Mouse (Mus musculus): ENCODE data around the gene Zmynd12. TPM values are rescaled to one million over a fixed set of nuclear protein-coding genes. Genes with fewer than 3 reads are reported as not detected.

Gene Zmynd12
- polyA plus RNA-seq, 1 experiment from 2014 or later, result 2.9 TPM

DNA sequence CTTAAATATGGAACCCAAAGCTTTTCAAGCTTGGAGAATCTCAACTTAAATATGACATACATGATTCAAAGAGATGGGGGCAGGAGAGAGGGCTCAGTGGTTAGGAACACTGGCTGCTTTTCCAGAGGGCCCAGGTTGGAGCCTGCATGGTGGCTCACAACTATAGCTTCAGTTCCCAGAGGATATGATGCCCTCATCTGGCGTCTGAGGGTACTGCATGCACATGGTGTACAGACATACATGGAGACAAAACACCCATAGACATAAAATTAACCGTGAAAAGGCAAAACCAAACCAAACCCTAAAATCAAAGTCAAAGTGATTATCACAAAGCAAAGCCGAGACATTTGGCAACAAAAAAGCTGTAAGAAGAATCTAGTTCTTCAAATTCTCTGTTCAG, 68.2 kb downstream of the Zmynd12 start:
- no peak for ATAC-seq
- Histone ChIP-seq H3K36me3 (ENCODE audit: insufficient read depth, low read length) (no peaks in the 10 kb centered on the region), H3K4me3 (ENCODE audit: low read depth, low read length) (no peak overlapping the region), H3K9ac (replicated peaks; ENCODE audit: low read depth) (no peak overlapping the region), H3K27me3 (replicated peaks; ENCODE audit: insufficient read depth, low read length) (peaks cover 8% of the 10 kb centered on the region), H3K27ac (ENCODE audit: low read length) (no peak overlapping the region), H3K9me3 (ENCODE audit: low read length) (no peaks in the 10 kb centered on the region), H3K4me2 (replicated peaks; ENCODE audit: low read depth, low read length) (no peak overlapping the region), H3K4me1 (ENCODE audit: insufficient read depth, low read depth, low read length) (no peaks in the 10 kb centered on the region)
- TF ChIP-seq EP300 (IDR thresholded peaks at IDR 0.05), result no peak
- TF ChIP-seq CTCF (IDR thresholded peaks at IDR 0.05), result peak; percentile 52
- no peak for DNase-seq (ENCODE audit: low spot score)
- 73% methylated on average over 3 of the region's 3 CpGs for WGBS

GRCm38 (mm10) chr4:119492291-119492932, 69.8 kb downstream of the Zmynd12 start, which contains the start of gene Rimkla:
Gene Rimkla, minus strand, starts transcription at chr4:119492628.
- under 1% methylated on average over 48 of the region's 77 CpGs for WGBS
- peaks cover 8% of the 10 kb centered on the region for H3K27me3 ChIP-seq (replicated peaks; ENCODE audit: insufficient read depth, low read length)
- ATAC-seq (peak; percentile 87), DNase-seq (ENCODE audit: low spot score) (peak; percentile 46)
- peak within 1 kb of the TSS; percentile 83 for H3K4me2 ChIP-seq (replicated peaks; ENCODE audit: low read depth, low read length)
- no peaks in the 10 kb centered on the region for H3K4me1 ChIP-seq (ENCODE audit: insufficient read depth, low read depth, low read length)
- H3K27ac ChIP-seq (ENCODE audit: low read length), result no peak within 1 kb of the TSS
- H3K9ac ChIP-seq (replicated peaks; ENCODE audit: low read depth), result no peak within 1 kb of the TSS
- TF ChIP-seq EP300 (IDR thresholded peaks at IDR 0.05), result no peak
- TF ChIP-seq CTCF (IDR thresholded peaks at IDR 0.05), result no peak
- H3K36me3 ChIP-seq (ENCODE audit: insufficient read depth, low read length), result no peaks in the 10 kb centered on the region
- no peaks in the 10 kb centered on the region for H3K9me3 ChIP-seq (ENCODE audit: low read length)
- H3K4me3 ChIP-seq (ENCODE audit: low read depth, low read length), result peak within 1 kb of the TSS; percentile 49

GRCm38 (mm10) chr4:119492933-119493327, 70.3 kb downstream of the Zmynd12 start:
- Histone ChIP-seq H3K27ac (ENCODE audit: low read length) (no peak overlapping the region), H3K36me3 (ENCODE audit: insufficient read depth, low read length) (no peaks in the 10 kb centered on the region), H3K4me2 (replicated peaks; ENCODE audit: low read depth, low read length) (peak overlapping the region; percentile 83), H3K4me3 (ENCODE audit: low read depth, low read length) (peak overlapping the region; percentile 49; the same call in 1 of the 2 replicates), H3K4me1 (ENCODE audit: insufficient read depth, low read depth, low read length) (no peaks in the 10 kb centered on the region), H3K9ac (replicated peaks; ENCODE audit: low read depth) (no peak overlapping the region), H3K9me3 (ENCODE audit: low read length) (no peaks in the 10 kb centered on the region), H3K27me3 (replicated peaks; ENCODE audit: insufficient read depth, low read length) (peaks cover 8% of the 10 kb centered on the region)
- no peak for TF ChIP-seq EP300 (IDR thresholded peaks at IDR 0.05)
- TF ChIP-seq CTCF (IDR thresholded peaks at IDR 0.05), result no peak
- DNase-seq (ENCODE audit: low spot score) (no peak), ATAC-seq (no peak)
- 40% methylated on average over 10 of the region's 10 CpGs for WGBS

- no peaks in the 10 kb centered on the region for H3K36me3 ChIP-seq (ENCODE audit: insufficient read depth, low read length)
- no peak overlapping the region for H3K9ac ChIP-seq (replicated peaks; ENCODE audit: low read depth)
- no peak overlapping the region for H3K4me3 ChIP-seq (ENCODE audit: low read depth, low read length)
- no peak for TF ChIP-seq EP300 (IDR thresholded peaks at IDR 0.05)
- TF ChIP-seq CTCF (IDR thresholded peaks at IDR 0.05), result no peak
- ATAC-seq, result no peak
- WGBS, result 56% methylated on average over 5 of the region's 5 CpGs
- no peaks in the 10 kb centered on the region for H3K27me3 ChIP-seq (replicated peaks; ENCODE audit: insufficient read depth, low read length)
- no peaks in the 10 kb centered on the region for H3K4me1 ChIP-seq (ENCODE audit: insufficient read depth, low read depth, low read length)
- no peak for DNase-seq (ENCODE audit: low spot score)
- no peaks in the 10 kb centered on the region for H3K9me3 ChIP-seq (ENCODE audit: low read length)
- no peak overlapping the region for H3K4me2 ChIP-seq (replicated peaks; ENCODE audit: low read depth, low read length)
- H3K27ac ChIP-seq (ENCODE audit: low read length), result no peak overlapping the region
Measured at GRCm38 (mm10) chr4:119498319-119498848, 75.8 kb downstream of the Zmynd12 start.

GRCm38 (mm10) chr4:119511591-119511990, 89.0 kb downstream of the Zmynd12 start:
- WGBS, result 59% methylated on average over 2 of the region's 2 CpGs
- Histone ChIP-seq H3K4me1 (ENCODE audit: insufficient read depth, low read depth, low read length) (peaks cover 5% of the 10 kb centered on the region; the same call in 1 of the 2 replicates), H3K9me3 (ENCODE audit: low read length) (no peaks in the 10 kb centered on the region), H3K4me2 (replicated peaks; ENCODE audit: low read depth, low read length) (no peak overlapping the region), H3K36me3 (ENCODE audit: insufficient read depth, low read length) (no peaks in the 10 kb centered on the region), H3K27ac (ENCODE audit: low read length) (no peak overlapping the region), H3K27me3 (replicated peaks; ENCODE audit: insufficient read depth, low read length) (no peaks in the 10 kb centered on the region), H3K4me3 (ENCODE audit: low read depth, low read length) (no peak overlapping the region), H3K9ac (replicated peaks; ENCODE audit: low read depth) (no peak overlapping the region)
- TF ChIP-seq EP300 (IDR thresholded peaks at IDR 0.05), result no peak
- peak; percentile 39 for TF ChIP-seq CTCF (IDR thresholded peaks at IDR 0.05)
- ATAC-seq, result no peak
- no peak for DNase-seq (ENCODE audit: low spot score)

GRCm38 (mm10) chr4:119512731-119513141, 90.1 kb downstream of the Zmynd12 start:
- TF ChIP-seq CTCF (IDR thresholded peaks at IDR 0.05) (no peak), EP300 (IDR thresholded peaks at IDR 0.05) (no peak)
- Histone ChIP-seq H3K9me3 (ENCODE audit: low read length) (no peaks in the 10 kb centered on the region), H3K9ac (replicated peaks; ENCODE audit: low read depth) (no peak overlapping the region), H3K27me3 (replicated peaks; ENCODE audit: insufficient read depth, low read length) (no peaks in the 10 kb centered on the region), H3K4me3 (ENCODE audit: low read depth, low read length) (no peak overlapping the region), H3K4me2 (replicated peaks; ENCODE audit: low read depth, low read length) (no peak overlapping the region), H3K4me1 (ENCODE audit: insufficient read depth, low read depth, low read length) (peaks cover 5% of the 10 kb centered on the region; the same call in 1 of the 2 replicates), H3K27ac (ENCODE audit: low read length) (no peak overlapping the region), H3K36me3 (ENCODE audit: insufficient read depth, low read length) (no peaks in the 10 kb centered on the region)
- DNase-seq (ENCODE audit: low spot score) (peak; percentile 71), ATAC-seq (peak; percentile 94)
- 26% methylated on average over 3 of the region's 3 CpGs for WGBS

Other genes with a start within 250 kb of the Zmynd12 start
- gene Zfp691, start 248.6 kb upstream of the Zmynd12 start, polyA plus RNA-seq (2015; fragmentation: Nextera tagmentation; extraction: Ambion mirVana), result 4.6 and 5.8 TPM in 2 replicates
- 1.9 and 2.2 TPM in 2 replicates for gene Ermap, start 232.8 kb upstream of the Zmynd12 start, polyA plus RNA-seq (2015; fragmentation: Nextera tagmentation; extraction: Ambion mirVana)
- 99.9 and 101 TPM in 2 replicates for gene Svbp, start 227.5 kb upstream of the Zmynd12 start, polyA plus RNA-seq (2015; fragmentation: Nextera tagmentation; extraction: Ambion mirVana)
- 0.10 and 0.18 TPM in 2 replicates for gene Tmem269, start 204.6 kb upstream of the Zmynd12 start, polyA plus RNA-seq (2015; fragmentation: Nextera tagmentation; extraction: Ambion mirVana)
- 16.9 and 21.1 TPM in 2 replicates for gene AU022252, start 190.1 kb upstream of the Zmynd12 start, polyA plus RNA-seq (2015; fragmentation: Nextera tagmentation; extraction: Ambion mirVana)
- 29.4 and 32.2 TPM in 2 replicates for gene P3h1, start 189.9 kb upstream of the Zmynd12 start, polyA plus RNA-seq (2015; fragmentation: Nextera tagmentation; extraction: Ambion mirVana)
- gene Cldn19, start 167.4 kb upstream of the Zmynd12 start, polyA plus RNA-seq (2015; fragmentation: Nextera tagmentation; extraction: Ambion mirVana), result not detected in 2 replicates
- gene Ybx1, start 128.2 kb upstream of the Zmynd12 start, polyA plus RNA-seq (2015; fragmentation: Nextera tagmentation; extraction: Ambion mirVana), result 391 and 412 TPM in 2 replicates
- 25.7 and 25.8 TPM in 2 replicates for gene Ppih, start 102.3 kb upstream of the Zmynd12 start, polyA plus RNA-seq (2015; fragmentation: Nextera tagmentation; extraction: Ambion mirVana)
- gene Ccdc30, start 7.3 kb upstream of the Zmynd12 start, polyA plus RNA-seq (2015; fragmentation: Nextera tagmentation; extraction: Ambion mirVana), result 7.3 and 7.8 TPM in 2 replicates
- 28.4 and 30.5 TPM in 2 replicates for gene Ppcs, start 394 bp upstream of the Zmynd12 start, polyA plus RNA-seq (2015; fragmentation: Nextera tagmentation; extraction: Ambion mirVana)
- 0.30 and 0.31 TPM in 2 replicates for gene Rimkla, start 69.8 kb downstream of the Zmynd12 start, polyA plus RNA-seq (2015; fragmentation: Nextera tagmentation; extraction: Ambion mirVana)
- 10.1 and 11.6 TPM in 2 replicates for gene Foxj3, start 114.2 kb downstream of the Zmynd12 start, polyA plus RNA-seq (2015; fragmentation: Nextera tagmentation; extraction: Ambion mirVana)
- 5.9 TPM in 2 replicates for gene Frg2f1, start 116.7 kb downstream of the Zmynd12 start, polyA plus RNA-seq (2015; fragmentation: Nextera tagmentation; extraction: Ambion mirVana)
- gene Guca2a, start 214.9 kb downstream of the Zmynd12 start, polyA plus RNA-seq (2015; fragmentation: Nextera tagmentation; extraction: Ambion mirVana), result 1.00 and 2.2 TPM in 2 replicates
- not detected in 2 replicates for gene Guca2b, start 236.1 kb downstream of the Zmynd12 start, polyA plus RNA-seq (2015; fragmentation: Nextera tagmentation; extraction: Ambion mirVana)

Measured in lung, postnatal 0 days (tissue).